Mouse (Mus musculus) ES-E14 (cell line): ENCODE measurements around the gene Gm26938.

Experiments used
- CHD2 ChIP-seq: IDR thresholded peaks from 2 replicates; pipeline ENCODE4 v1.6.1; 2014; ENCODE audit warnings: mild to moderate bottlenecking, low read depth, low read length, inconsistent platforms
- HCFC1 ChIP-seq: IDR thresholded peaks from 2 replicates; pipeline ENCODE4 v1.6.1; 2012; ENCODE audit warnings: low read length, inconsistent platforms, borderline replicate concordance; ENCODE audit not compliant: insufficient read depth
- MAFK ChIP-seq: IDR thresholded peaks from 2 replicates; pipeline ENCODE4 v1.6.1; 2014; ENCODE audit warnings: mild to moderate bottlenecking, low read depth, low read length, inconsistent platforms; ENCODE audit not compliant: insufficient read depth
- ZNF384 ChIP-seq: IDR thresholded peaks from 2 replicates; pipeline ENCODE4 v1.6.1; 2012; ENCODE audit warnings: low read depth, low read length, inconsistent platforms

- TF ChIP-seq CHD2, result no peak
- TF ChIP-seq HCFC1, result no peak
- TF ChIP-seq ZNF384, result no peak
- TF ChIP-seq MAFK, result no peak
These were observed 61.9 kb downstream of the Gm26938 start for GRCm38 (mm10) chr5:139764296-139764695.
